Mouse (Mus musculus) hindbrain, embryonic 13.5 days (tissue): ENCODE measurements around the gene Ptprk. TPM values are rescaled to one million over a fixed set of nuclear protein-coding genes. Genes with fewer than 3 reads are reported as not detected.

Experiments
- ATAC-seq: fragments of 200-750 bp; cut with Nextera tagmentation; 2 replicates; pipeline ENCODE4 v1.8.0; 2017; ENCODE audit warnings: moderate TSS enrichment; ENCODE audit not compliant: low FRiP score
- H3K27ac ChIP-seq: fragments of 300-500 bp; sonication (generic); 2 replicates; pipeline ENCODE4 v1.5.1; 2015; ENCODE audit warnings: inconsistent platforms, mild to moderate bottlenecking, moderate library complexity
- H3K27me3 ChIP-seq: fragments of 300-500 bp; sonication (generic); 2 replicates; pipeline ENCODE4 v1.6.1; 2015; ENCODE audit warnings: mild to moderate bottlenecking, inconsistent platforms
- H3K36me3 ChIP-seq: fragments of 300-500 bp; sonication (generic); 2 replicates; pipeline ENCODE4 v1.6.1; 2015; ENCODE audit warnings: mild to moderate bottlenecking, inconsistent platforms
- H3K4me1 ChIP-seq: fragments of 300-500 bp; sonication (generic); replicated peaks from 2 replicates; pipeline ENCODE4 v1.6.1; 2015; ENCODE audit warnings: inconsistent platforms
- H3K4me2 ChIP-seq: fragments of 300-500 bp; sonication (generic); 2 replicates; pipeline ENCODE4 v1.6.1; 2015; ENCODE audit warnings: inconsistent platforms, mild to moderate bottlenecking, moderate library complexity
- H3K4me3 ChIP-seq: fragments of 300-500 bp; sonication (generic); 2 replicates; pipeline ENCODE4 v1.5.1; 2015; ENCODE audit warnings: mild to moderate bottlenecking, inconsistent platforms
- H3K9ac ChIP-seq: fragments of 300-500 bp; sonication (generic); 2 replicates; pipeline ENCODE4 v1.6.1; 2015; ENCODE audit warnings: mild to moderate bottlenecking, inconsistent platforms
- H3K9me3 ChIP-seq: fragments of 300-500 bp; sonication (generic); 2 replicates; pipeline ENCODE4 v1.6.1; 2016; ENCODE audit warnings: inconsistent platforms
- WGBS: fragments of 180-500 bp; shearing (Covaris S2); methylation state at CpG from one replicate; pipeline ENCODE4 v1.1.7; 2015; 5-methylcytosine and 5-hydroxymethylcytosine counted together
- polyA plus RNA-seq: library from polyadenylated mRNA; unstranded; fragments of >200 nt; fragmentation: Nextera tagmentation; extraction: Ambion mirVana; gene quantifications from 2 replicates; pipeline ENCODE4 v1.2.1, GENCODE M21; 2015

Gene Ptprk
- polyA plus RNA-seq, 1 experiment from 2014 or later = 31.3 TPM

DNA sequence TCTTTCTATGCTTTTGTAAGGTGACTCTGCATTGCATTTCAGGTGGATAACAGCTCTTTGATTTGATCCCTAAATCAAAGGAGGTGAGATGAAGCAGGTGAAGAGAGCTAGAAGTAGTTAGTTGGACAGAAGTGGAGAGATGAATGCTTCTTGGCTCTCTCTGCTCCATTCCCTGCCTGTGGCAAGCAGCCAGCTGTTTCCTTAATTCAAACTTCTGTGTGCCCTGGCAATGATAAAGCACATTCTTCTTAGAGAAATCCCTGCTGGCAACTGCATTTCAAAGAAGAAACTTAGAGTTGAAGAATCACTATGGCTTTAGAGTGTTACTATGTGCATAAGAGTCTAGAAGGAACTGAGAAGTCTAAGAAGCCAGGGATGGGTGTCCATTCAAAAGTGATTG is 89.6 kb downstream of the Ptprk start:
- Histone ChIP-seq H3K9ac (no peak overlapping the region), H3K4me2 (no peak overlapping the region)
- ATAC-seq = no peak

DNA sequence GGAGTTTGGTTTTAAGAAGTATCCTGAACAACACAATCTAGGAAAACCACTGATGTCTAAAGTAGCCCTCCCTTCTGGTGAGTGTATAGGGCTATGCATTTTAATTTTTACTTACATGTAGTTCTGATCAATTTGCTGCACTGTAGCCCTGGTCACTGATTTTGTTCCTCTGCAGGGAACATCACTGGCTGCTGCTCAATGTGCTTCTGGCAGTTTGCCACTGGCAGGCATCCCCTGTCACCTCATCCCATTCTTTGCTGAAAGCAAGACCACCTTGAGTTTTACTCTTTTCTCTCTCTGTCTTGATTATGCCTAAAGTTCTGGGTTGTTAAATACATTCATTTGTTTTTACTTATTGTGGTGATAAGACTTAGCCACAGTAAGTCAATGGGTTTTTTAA is 90.1 kb downstream of the Ptprk start:
- H3K36me3 ChIP-seq = no peaks in the 10 kb centered on the region
- no peaks in the 10 kb centered on the region for H3K27me3 ChIP-seq
- no peak overlapping the region for H3K27ac ChIP-seq
- ATAC-seq = no peak
- H3K4me2 ChIP-seq = no peak overlapping the region
- peaks cover 9% of the 10 kb centered on the region; the same call in 1 of the 2 replicates for H3K4me1 ChIP-seq
- no peak overlapping the region for H3K9ac ChIP-seq
- H3K9me3 ChIP-seq = no peaks in the 10 kb centered on the region
- H3K4me3 ChIP-seq = no peak overlapping the region

More for the DNA sequence above, 89.6 kb downstream of the Ptprk start:
- no peak overlapping the region for H3K4me3 ChIP-seq
- no peak overlapping the region for H3K27ac ChIP-seq
- H3K27me3 ChIP-seq = no peaks in the 10 kb centered on the region
- no peaks in the 10 kb centered on the region for H3K36me3 ChIP-seq
- peaks cover 9% of the 10 kb centered on the region; the same call in 1 of the 2 replicates for H3K4me1 ChIP-seq
- H3K9me3 ChIP-seq = no peaks in the 10 kb centered on the region

DNA sequence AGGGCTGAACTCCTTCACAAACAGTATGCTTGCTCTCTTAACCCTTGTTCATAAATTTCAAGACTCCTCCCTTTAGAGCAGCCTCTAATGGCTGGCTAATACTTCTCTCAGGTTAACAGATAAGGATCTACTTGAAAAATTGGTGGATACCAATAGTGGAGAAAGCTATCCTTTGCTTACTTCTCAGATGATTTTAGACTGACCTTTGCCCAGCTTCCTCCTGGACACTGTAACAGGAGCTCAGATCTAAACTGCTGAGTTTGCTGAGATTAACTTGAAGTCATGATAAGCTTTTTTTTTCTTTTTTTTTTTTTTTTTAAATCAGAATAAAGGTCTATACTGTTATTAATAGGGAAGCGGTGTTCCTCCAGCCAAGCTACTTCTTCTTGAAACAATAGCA is 92.0 kb downstream of the Ptprk start:
- Histone ChIP-seq H3K36me3 (no peaks in the 10 kb centered on the region), H3K4me3 (no peak overlapping the region), H3K27ac (no peak overlapping the region), H3K27me3 (no peaks in the 10 kb centered on the region), H3K4me1 (peaks cover 9% of the 10 kb centered on the region; the same call in 1 of the 2 replicates), H3K4me2 (no peak overlapping the region), H3K9me3 (no peaks in the 10 kb centered on the region), H3K9ac (no peak overlapping the region)
- WGBS = 79% methylated on average over 1 of the region's 1 CpGs
- ATAC-seq = no peak

DNA sequence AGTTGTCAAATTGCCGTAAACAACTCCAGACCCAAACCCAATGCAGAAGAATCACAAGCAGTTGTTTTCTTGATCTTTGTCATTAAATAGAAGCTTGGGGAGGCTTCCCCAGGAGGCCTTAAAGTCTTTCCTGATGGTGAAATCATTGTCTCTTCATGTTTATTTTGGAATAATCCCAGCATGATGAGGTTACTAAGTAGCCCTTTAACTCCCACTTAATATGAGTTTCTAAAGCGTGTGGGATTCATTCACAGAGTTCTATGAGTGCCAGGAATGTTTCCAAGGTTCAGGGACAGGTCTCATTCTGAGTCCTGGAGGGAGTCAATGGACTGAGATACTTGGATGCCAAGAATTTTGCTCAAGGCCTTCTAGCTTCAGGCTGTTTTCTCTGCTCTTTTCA is 92.5 kb downstream of the Ptprk start:
- Histone ChIP-seq H3K36me3 (no peaks in the 10 kb centered on the region), H3K4me1 (peaks cover 9% of the 10 kb centered on the region; the same call in 1 of the 2 replicates), H3K27me3 (no peaks in the 10 kb centered on the region), H3K4me3 (no peak overlapping the region), H3K4me2 (no peak overlapping the region), H3K27ac (no peak overlapping the region), H3K9me3 (no peaks in the 10 kb centered on the region), H3K9ac (no peak overlapping the region)
- WGBS = 63% methylated on average over 2 of the region's 2 CpGs
- ATAC-seq = no peak

DNA sequence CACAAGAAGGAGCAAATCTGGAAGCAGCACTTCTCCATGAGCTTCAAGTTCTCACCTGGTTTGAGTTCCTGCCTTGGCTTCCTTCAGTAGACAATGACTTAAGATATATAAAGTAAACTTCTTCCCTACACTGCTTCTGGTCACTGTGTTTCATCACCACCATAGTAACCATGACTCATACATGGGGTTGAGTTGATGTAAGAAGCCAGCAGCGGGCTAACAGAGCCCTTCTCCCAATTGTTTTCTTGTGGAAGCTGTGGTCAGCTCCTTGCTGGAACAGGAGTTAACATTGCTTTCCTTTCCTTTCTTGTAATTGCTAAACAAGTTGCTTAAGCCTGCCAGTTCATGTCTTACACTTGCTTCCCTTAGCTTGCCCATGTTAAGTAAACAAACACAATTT is 96.6 kb downstream of the Ptprk start:
- H3K9ac ChIP-seq = no peak overlapping the region
- no peak overlapping the region for H3K27ac ChIP-seq
- H3K27me3 ChIP-seq = no peaks in the 10 kb centered on the region
- no peak for ATAC-seq
- no peaks in the 10 kb centered on the region for H3K4me1 ChIP-seq
- H3K4me3 ChIP-seq = no peak overlapping the region
- no peaks in the 10 kb centered on the region for H3K36me3 ChIP-seq
- no peak overlapping the region for H3K4me2 ChIP-seq
- no peaks in the 10 kb centered on the region for H3K9me3 ChIP-seq
- WGBS = 89% methylated on average over 1 of the region's 1 CpGs

DNA sequence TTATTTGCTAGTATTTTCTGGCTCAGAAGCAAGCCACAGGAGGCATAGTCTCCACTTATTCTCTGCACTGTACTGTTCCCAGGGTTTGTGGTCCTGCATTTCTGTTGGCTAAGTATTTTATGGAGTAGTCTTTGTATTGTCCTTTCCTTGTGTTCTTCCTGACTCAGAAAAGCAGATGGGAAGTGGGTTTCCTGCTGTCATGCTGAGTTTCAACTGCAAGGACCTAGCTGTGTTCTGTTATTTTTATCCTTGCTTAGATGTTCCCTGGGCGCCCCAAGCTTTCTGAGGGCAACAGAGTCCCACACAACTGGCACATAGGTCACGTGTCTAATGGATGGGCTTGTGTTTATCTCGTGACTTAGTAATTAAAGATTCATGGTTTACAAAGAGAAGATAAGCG is 104.3 kb downstream of the Ptprk start:
- H3K4me1 ChIP-seq = no peaks in the 10 kb centered on the region
- H3K27ac ChIP-seq = no peak overlapping the region
- H3K36me3 ChIP-seq = no peaks in the 10 kb centered on the region
- H3K4me2 ChIP-seq = no peak overlapping the region
- H3K27me3 ChIP-seq = no peaks in the 10 kb centered on the region
- no peak overlapping the region for H3K9ac ChIP-seq
- no peak overlapping the region for H3K4me3 ChIP-seq
- ATAC-seq = no peak
- WGBS = 59% methylated on average over 4 of the region's 4 CpGs
- no peaks in the 10 kb centered on the region for H3K9me3 ChIP-seq

DNA sequence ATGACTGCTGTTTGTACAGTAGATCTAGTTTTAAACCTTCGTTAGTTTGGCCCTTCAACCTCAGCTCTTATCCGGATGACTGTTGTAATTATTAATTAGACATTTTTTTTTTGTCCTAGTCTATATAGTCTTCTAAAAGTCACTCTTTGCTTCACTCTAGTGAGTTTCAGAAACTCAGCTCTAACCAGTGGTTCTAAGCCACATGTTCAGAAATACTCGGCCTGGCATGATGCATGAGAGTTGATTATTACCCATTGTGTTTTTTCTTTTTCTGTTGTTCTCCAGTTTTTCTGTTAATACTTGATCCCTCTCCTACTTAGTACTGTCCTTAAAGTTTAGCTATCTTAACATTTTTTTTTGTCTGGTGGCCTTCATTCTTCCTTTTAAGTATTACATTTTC is 107.5 kb downstream of the Ptprk start:
- H3K4me3 ChIP-seq = no peak overlapping the region
- no peaks in the 10 kb centered on the region for H3K9me3 ChIP-seq
- no peak for ATAC-seq
- no peak overlapping the region for H3K27ac ChIP-seq
- H3K27me3 ChIP-seq = no peaks in the 10 kb centered on the region
- H3K9ac ChIP-seq = no peak overlapping the region
- peaks cover 3% of the 10 kb centered on the region; the same call in 1 of the 2 replicates for H3K4me1 ChIP-seq
- H3K36me3 ChIP-seq = no peaks in the 10 kb centered on the region
- no peak overlapping the region for H3K4me2 ChIP-seq
- WGBS = 94% methylated on average over 3 of the region's 3 CpGs

DNA sequence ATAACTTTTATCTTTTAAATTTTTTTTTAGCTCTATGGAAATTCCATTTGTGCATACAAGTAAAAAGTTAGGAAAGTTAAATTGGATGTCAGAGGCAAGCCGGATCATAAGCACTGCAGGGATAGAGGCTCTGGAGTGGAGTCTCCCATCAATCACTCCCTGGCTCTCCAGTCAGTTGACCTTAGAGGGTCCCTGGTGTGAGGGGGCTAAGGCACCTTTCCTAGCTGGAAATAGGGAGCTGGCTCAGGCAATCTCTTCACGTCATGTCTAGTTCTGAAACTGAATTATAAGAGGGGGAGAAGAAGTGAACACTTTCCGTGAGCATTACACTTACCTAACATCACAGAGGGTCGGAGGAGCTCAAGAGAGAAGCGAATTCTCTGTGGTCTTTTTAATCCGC is 110.1 kb downstream of the Ptprk start:
- H3K4me1 ChIP-seq = peaks cover 3% of the 10 kb centered on the region; the same call in 1 of the 2 replicates
- H3K4me3 ChIP-seq = no peak overlapping the region
- no peaks in the 10 kb centered on the region for H3K27me3 ChIP-seq
- no peaks in the 10 kb centered on the region for H3K9me3 ChIP-seq
- ATAC-seq = no peak
- WGBS = 70% methylated on average over 6 of the region's 6 CpGs
- no peak overlapping the region for H3K27ac ChIP-seq
- no peak overlapping the region for H3K9ac ChIP-seq
- H3K36me3 ChIP-seq = no peaks in the 10 kb centered on the region
- H3K4me2 ChIP-seq = no peak overlapping the region

DNA sequence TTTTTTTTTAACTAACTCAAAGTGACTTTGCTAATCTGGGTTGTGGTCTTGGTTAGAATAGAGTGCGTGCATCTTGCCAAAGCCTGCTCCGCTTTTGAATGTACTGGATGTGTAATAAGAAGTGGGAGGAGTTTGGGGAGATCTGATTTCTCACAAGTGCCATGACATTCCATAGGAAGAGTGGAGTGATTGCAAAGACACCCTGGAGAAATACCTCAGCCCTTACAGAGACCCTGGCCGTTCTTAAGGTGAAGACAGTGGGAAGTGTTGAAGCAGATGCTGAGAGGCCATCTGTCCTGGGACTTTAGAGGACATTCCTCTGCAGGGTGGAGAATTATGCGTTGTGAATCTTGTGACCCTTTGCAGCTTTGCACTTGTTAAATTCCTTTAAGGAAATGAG is 110.7 kb downstream of the Ptprk start:
- H3K4me3 ChIP-seq = no peak overlapping the region
- no peak overlapping the region for H3K27ac ChIP-seq
- no peaks in the 10 kb centered on the region for H3K9me3 ChIP-seq
- H3K4me1 ChIP-seq = peaks cover 3% of the 10 kb centered on the region; the same call in 1 of the 2 replicates
- H3K4me2 ChIP-seq = no peak overlapping the region
- H3K9ac ChIP-seq = no peak overlapping the region
- 66% methylated on average over 4 of the region's 4 CpGs for WGBS
- no peak for ATAC-seq
- no peaks in the 10 kb centered on the region for H3K27me3 ChIP-seq
- H3K36me3 ChIP-seq = no peaks in the 10 kb centered on the region

DNA sequence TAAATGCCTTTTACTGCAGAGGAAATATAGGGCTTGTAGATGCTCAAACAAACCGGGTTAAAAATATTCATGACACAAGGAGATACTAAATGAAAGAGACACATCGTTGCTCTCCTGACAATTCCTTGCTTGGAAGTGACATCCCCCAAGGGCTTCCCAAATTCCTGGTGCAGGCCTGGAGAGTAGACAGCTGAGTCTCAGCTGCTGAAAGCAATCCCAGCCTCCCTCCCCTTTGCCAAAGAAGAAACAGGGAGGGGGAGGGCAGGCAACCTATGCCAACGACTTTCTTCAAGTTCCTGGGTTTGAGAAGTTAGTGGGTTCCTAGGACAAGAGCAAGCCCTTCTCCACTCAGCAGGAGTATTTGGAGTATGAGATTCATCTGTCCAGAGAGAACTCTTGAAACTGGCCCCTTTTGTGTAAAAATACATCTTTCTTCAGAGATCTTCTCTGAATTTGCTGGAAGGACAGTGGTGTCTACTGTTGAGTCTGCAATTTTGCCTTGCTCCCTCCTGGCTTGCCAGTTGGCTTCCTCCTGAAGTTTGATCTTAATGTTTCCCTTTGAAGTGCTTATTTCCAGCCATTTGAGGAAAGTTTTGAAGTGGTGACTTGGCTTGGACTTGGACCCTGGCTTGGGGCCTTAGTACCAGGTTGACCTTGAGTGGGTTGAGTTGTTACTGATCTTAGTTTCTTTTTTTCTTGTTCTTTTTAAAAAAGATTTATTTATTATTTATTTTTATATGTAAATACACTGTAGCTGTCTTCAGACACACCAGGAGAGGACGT is 111.6 kb downstream of the Ptprk start:
- Histone ChIP-seq H3K36me3 (no peaks in the 10 kb centered on the region), H3K27ac (no peak overlapping the region), H3K4me3 (no peak overlapping the region), H3K9me3 (no peaks in the 10 kb centered on the region), H3K4me2 (no peak overlapping the region), H3K27me3 (no peaks in the 10 kb centered on the region), H3K4me1 (peaks cover 3% of the 10 kb centered on the region; the same call in 1 of the 2 replicates), H3K9ac (no peak overlapping the region)
- no peak for ATAC-seq
- WGBS = 55% methylated on average over 4 of the region's 4 CpGs

DNA sequence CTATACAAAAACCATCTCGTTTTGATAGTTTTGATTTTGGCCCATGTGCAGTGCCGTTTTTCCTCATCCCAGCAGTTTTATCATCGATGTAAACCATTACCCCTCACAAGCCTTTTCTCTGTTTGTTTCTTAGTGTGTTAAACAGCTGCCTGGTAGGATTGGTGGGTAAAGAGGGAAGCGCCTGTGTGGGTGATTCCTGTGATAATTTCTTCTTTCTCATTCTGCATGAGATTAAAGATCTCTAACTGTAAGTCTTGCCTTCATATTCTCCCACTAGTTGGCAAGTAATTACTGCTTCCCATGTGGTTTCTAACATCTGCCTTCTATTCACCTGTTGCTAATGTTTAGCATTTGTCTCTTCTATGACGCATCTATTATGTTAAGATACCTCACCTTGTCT is 116.8 kb downstream of the Ptprk start:
- no peaks in the 10 kb centered on the region for H3K36me3 ChIP-seq
- no peak for ATAC-seq
- no peak overlapping the region for H3K27ac ChIP-seq
- H3K9me3 ChIP-seq = no peaks in the 10 kb centered on the region
- H3K4me3 ChIP-seq = no peak overlapping the region
- H3K4me1 ChIP-seq = no peaks in the 10 kb centered on the region
- H3K4me2 ChIP-seq = no peak overlapping the region
- 93% methylated on average over 5 of the region's 5 CpGs for WGBS
- no peaks in the 10 kb centered on the region for H3K27me3 ChIP-seq
- no peak overlapping the region for H3K9ac ChIP-seq

DNA sequence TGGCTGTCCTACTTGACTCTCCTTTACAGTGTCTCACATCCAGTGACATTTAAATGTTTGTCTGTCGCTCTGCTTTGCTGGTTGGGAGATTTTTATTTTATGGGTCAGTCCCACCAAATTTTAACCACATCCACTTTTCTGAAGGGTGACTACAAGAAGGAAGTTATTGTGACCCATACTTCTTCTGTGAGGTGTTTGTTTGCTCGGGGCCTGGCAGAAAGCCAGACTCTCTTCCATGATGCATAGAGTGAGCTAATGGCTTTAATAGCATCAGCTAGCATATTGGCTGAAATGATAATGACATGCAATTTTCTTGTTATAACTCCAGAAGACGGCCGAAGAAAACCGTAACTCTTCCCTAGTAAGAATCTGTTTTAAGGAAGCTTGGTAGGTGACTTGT is 119.0 kb downstream of the Ptprk start:
- Histone ChIP-seq H3K4me2 (no peak overlapping the region), H3K9ac (no peak overlapping the region), H3K27ac (no peak overlapping the region), H3K4me3 (no peak overlapping the region), H3K4me1 (no peaks in the 10 kb centered on the region), H3K27me3 (no peaks in the 10 kb centered on the region), H3K36me3 (no peaks in the 10 kb centered on the region), H3K9me3 (no peaks in the 10 kb centered on the region)
- WGBS = 81% methylated on average over 5 of the region's 5 CpGs
- ATAC-seq = no peak

DNA sequence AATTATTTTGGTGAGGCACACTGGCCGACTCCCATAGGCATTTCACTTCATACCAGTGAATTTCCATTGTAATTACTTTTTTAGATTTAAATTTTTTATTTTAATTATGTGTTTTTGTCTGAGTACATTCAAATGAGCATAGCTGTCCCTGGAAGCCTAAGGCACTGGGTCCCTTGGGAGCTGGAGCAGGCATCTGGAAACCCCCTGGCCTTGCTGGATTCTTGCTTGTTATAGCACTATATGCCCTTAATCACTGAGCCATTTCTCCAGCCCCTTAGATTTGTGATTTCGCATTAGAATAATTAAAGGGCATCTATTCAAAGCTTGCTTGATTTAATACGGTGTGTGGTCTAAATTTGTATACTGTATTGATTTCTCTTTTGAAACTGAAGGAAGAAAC is 126.0 kb downstream of the Ptprk start:
- Histone ChIP-seq H3K9me3 (no peaks in the 10 kb centered on the region), H3K27me3 (no peaks in the 10 kb centered on the region), H3K4me2 (no peak overlapping the region), H3K36me3 (no peaks in the 10 kb centered on the region), H3K4me3 (no peak overlapping the region), H3K9ac (no peak overlapping the region), H3K27ac (no peak overlapping the region), H3K4me1 (no peaks in the 10 kb centered on the region; the same call in 1 of the 2 replicates)
- WGBS = 67% methylated on average over 3 of the region's 3 CpGs
- no peak for ATAC-seq
